In the genomic region with DNA sequence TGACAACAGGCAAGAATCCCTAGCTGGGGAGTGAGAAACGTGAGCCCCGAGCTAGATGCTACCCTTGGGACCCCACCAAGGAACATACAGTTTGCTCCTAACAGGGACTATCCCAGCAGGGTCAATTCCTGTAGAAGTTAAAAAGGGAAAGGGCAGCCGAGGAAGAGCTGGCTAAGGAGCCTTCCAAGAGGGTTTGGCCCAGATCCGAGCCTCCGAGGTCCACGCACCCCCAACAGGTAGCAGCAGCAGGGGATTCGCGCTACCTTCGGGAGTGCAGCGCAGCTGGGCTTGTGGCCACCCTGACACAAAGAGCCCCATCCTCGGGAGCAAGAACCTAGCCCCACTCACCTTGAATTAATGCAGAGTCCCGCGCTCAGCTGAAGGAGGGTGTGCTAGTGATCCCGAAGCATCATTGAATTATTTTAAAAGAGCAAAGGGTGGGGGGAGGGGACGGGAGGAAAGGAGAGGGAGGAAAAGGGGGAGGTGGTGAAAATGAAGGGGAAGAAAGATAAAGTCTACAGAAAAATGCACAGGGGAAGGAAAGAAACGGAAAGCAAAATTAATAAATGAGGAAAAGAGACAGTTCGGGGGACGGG, we compare ENCODE assay signal across 8 mouse cellular contexts. TPM values are rescaled to one million over a fixed set of nuclear protein-coding genes. Genes with fewer than 3 reads are reported as not detected.
DNase-seq lines count a peak whose midpoint lies in the region; ATAC-seq lines count a peak whose summit lies in the region.

No protein-coding gene starts in this region.

- ATAC-seq in heart, embryonic 14.5 days (ENCODE audit: insufficient number of reproducible peaks, insufficient read depth, low FRiP score, low read depth): no peak
- no peak for ATAC-seq in hindbrain, embryonic 16.5 days
- ATAC-seq in neural tube, embryonic 11.5 days (ENCODE audit: insufficient read depth, low FRiP score, low TSS enrichment): no peak

- no peak overlapping the region for H3K27ac ChIP-seq in heart, embryonic 14.5 days (replicated peaks in 1 of 2; ENCODE audit: control insufficient read depth in 1 of 2, insufficient read depth in 1 of 2, low read depth in 2 of 2, low read length in 2 of 2)
- H3K27ac ChIP-seq in hindbrain, embryonic 16.5 days (ENCODE audit: low read depth, low read length): no peak overlapping the region
- no peak overlapping the region for H3K27ac ChIP-seq in neural tube, embryonic 11.5 days (ENCODE audit: low read depth, low read length)

- H3K27me3 ChIP-seq in heart, embryonic 14.5 days (ENCODE audit: control insufficient read depth, insufficient read depth, low read length): peaks cover 36% of the 10 kb centered on the region
- no peaks in the 10 kb centered on the region; the same call in 1 of the 2 replicates for H3K27me3 ChIP-seq in hindbrain, embryonic 16.5 days (replicated peaks; ENCODE audit: control insufficient read depth, insufficient read depth, low read length)
- H3K27me3 ChIP-seq in neural tube, embryonic 11.5 days (ENCODE audit: control insufficient read depth, insufficient read depth, low read length): peaks cover 9% of the 10 kb centered on the region

- H3K4me1 ChIP-seq in heart, embryonic 14.5 days (ENCODE audit: control insufficient read depth in 2 of 2, insufficient read depth in 2 of 2, low read length in 2 of 2): peaks cover 3 to 5% of the 10 kb centered on the region in 2 experiments; a peak in 2 of 4 replicates
- H3K4me1 ChIP-seq in hindbrain, embryonic 16.5 days (ENCODE audit: control insufficient read depth, insufficient read depth, low read depth, low read length): peaks cover 16% of the 10 kb centered on the region
- peaks cover 5% of the 10 kb centered on the region; the same call in 1 of the 2 replicates for H3K4me1 ChIP-seq in neural tube, embryonic 11.5 days (ENCODE audit: control insufficient read depth, insufficient read depth, low read length)

- 4% methylated on average over 18 of the region's 18 CpGs for WGBS in heart, embryonic 14.5 days
- 2% methylated on average over 18 of the region's 18 CpGs for WGBS in hindbrain, embryonic 16.5 days
- WGBS in neural tube, embryonic 11.5 days: 4% methylated on average over 18 of the region's 18 CpGs

- DNase-seq in heart, postnatal 10 days: no peak
- peak; percentile 43 to 57 for DNase-seq in cerebellum, postnatal 36 days
- peak; percentile 16 for DNase-seq in neural tube, embryonic 11.5 days (ENCODE audit: low spot score)
- no peak for DNase-seq in layer of hippocampus, postnatal 10 days (ENCODE audit: low spot score in 2 of 2)
- DNase-seq in frontal cortex, adult 2 months (ENCODE audit: extremely low spot score in 1 of 2, low spot score in 1 of 2): no peak
- no peak for DNase-seq in kidney, postnatal 4 days

- intact Hi-C loops in heart, postnatal 10 days (cut with DNase I): loop anchor here (2.0 kb wide), 1 partner anchor 85 kb away; no protein-coding TSS in a partner anchor

- H3K9ac ChIP-seq in heart, embryonic 14.5 days (ENCODE audit: low read length): peak overlapping the region; percentile 59
- peak overlapping the region; percentile 57 for H3K9ac ChIP-seq in hindbrain, embryonic 16.5 days (ENCODE audit: low read depth, low read length)
- peak overlapping the region; percentile 2; the same call in 1 of the 2 replicates for H3K9ac ChIP-seq in neural tube, embryonic 11.5 days (ENCODE audit: low read length)

- H3K4me2 ChIP-seq in heart, embryonic 14.5 days (ENCODE audit: low read length): peak overlapping the region; percentile 92
- peak overlapping the region; percentile 79 for H3K4me2 ChIP-seq in hindbrain, embryonic 16.5 days (ENCODE audit: low read length)
- peak overlapping the region; percentile 73 for H3K4me2 ChIP-seq in neural tube, embryonic 11.5 days (ENCODE audit: low read depth)

- no peaks in the 10 kb centered on the region for H3K9me3 ChIP-seq in heart, embryonic 14.5 days (ENCODE audit: control insufficient read depth, low read length)
- no peaks in the 10 kb centered on the region for H3K9me3 ChIP-seq in hindbrain, embryonic 16.5 days (ENCODE audit: control insufficient read depth, low read length)
- H3K9me3 ChIP-seq in neural tube, embryonic 11.5 days (ENCODE audit: control insufficient read depth, low read length): no peaks in the 10 kb centered on the region

- H3K4me3 ChIP-seq in heart, embryonic 14.5 days (ENCODE audit: control insufficient read depth in 1 of 2, insufficient read depth in 1 of 2, low read depth in 1 of 2, low read length in 2 of 2): peak overlapping the region; percentile 50 to 56
- peak overlapping the region; percentile 47 for H3K4me3 ChIP-seq in hindbrain, embryonic 16.5 days (ENCODE audit: low read length)
- H3K4me3 ChIP-seq in neural tube, embryonic 11.5 days (ENCODE audit: low read depth, low read length): peak overlapping the region; percentile 37

- H3K36me3 ChIP-seq in heart, embryonic 14.5 days (ENCODE audit: control insufficient read depth, insufficient read depth, low read length): no peaks in the 10 kb centered on the region
- no peaks in the 10 kb centered on the region for H3K36me3 ChIP-seq in hindbrain, embryonic 16.5 days (ENCODE audit: control insufficient read depth, insufficient read depth, low read length)
- no peaks in the 10 kb centered on the region for H3K36me3 ChIP-seq in neural tube, embryonic 11.5 days (ENCODE audit: control insufficient read depth, insufficient read depth, low read length)

RNA-seq across cellular contexts. Expression of gene Cacna1e, which starts 0.6 kb away (rescaled TPM):
- polyA plus RNA-seq in heart, embryonic 14.5 days (2014; fragmentation: Nextera tagmentation; extraction: Ambion mirVana): 0.22 and 0.31 TPM in 2 replicates
- total RNA-seq in heart, postnatal 10 days (2021): under 1 TPM; 0.17 to 0.34 TPM
- polyA plus RNA-seq in hindbrain, embryonic 16.5 days (2015; fragmentation: Nextera tagmentation; extraction: Ambion mirVana): 13.5 and 14.0 TPM in 2 replicates
- polyA plus RNA-seq in neural tube, embryonic 11.5 days (2014; fragmentation: Nextera tagmentation; extraction: Ambion mirVana): 2.5 and 2.8 TPM in 2 replicates
- 100 to 1,000 TPM; 134 to 151 TPM for total RNA-seq in layer of hippocampus, postnatal 10 days (2021)
- 50.0 and 57.6 TPM in 2 replicates for polyA plus RNA-seq in frontal cortex, adult 2 months (2012; rRNA removed)

Comparison
In these comparisons a context has a peak if more than half of its experiments do, and no peak if none do; other contexts are left out.
1. H3K9ac ChIP-seq: peak in every context shown above with its lines; median percentile 59 in heart, embryonic 14.5 days; 57 in hindbrain, embryonic 16.5 days; 2 in neural tube, embryonic 11.5 days.
2. DNase-seq: peak in cerebellum, postnatal 36 days (2 of 2) and neural tube, embryonic 11.5 days (single experiment); none in heart, postnatal 10 days (0 of 2), layer of hippocampus, postnatal 10 days (0 of 2), frontal cortex, adult 2 months (0 of 2) and kidney, postnatal 4 days (0 of 2).
3. Peak in every context shown above with its lines, with median percentiles within 50 percentile points of each other: H3K4me2 ChIP-seq and H3K4me3 ChIP-seq.